Mouse (Mus musculus) cerebellum, postnatal 25 days (tissue): ENCODE results near the gene Impdh2.

Experiments
- DNase-seq, 2 experiments: peaks; one replicate each; pipeline ENCODE4 v3.0.0; 2021; ENCODE audit warnings: mixed read lengths in 2 of 2

The Impdh2 gene

DNA sequence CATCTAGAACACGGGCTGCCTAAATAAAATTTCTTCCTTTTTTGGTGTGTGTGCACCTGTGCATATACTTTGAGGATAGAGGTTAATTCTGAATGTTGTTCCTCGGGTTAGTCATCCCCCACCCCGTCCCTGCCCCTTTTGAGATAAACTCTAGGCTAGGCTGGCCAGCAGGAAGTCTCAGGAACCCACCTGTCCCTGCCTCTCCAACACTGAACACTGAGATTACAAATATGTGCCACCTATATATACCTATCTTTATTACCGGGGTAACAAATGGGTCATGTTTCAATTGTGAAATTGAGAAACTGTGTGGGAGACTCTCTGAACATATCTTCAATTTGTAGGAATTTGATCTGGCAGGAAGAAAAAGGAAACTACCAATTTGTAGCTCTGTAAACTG is 48.8 kb downstream of the Impdh2 start:
- no peak for DNase-seq

- DNase-seq, result no peak
Observed at GRCm38 (mm10) chr9:108611488-108611887, 51.4 kb downstream of the Impdh2 start.
